Mouse (Mus musculus): ENCODE data around the gene Mroh2b.

Gene Mroh2b

GRCm38 (mm10) chr15:4898437-4898836 is at the start of gene Mroh2b:
TSS of gene Mroh2b (plus strand) at chr15:4898737.
- DNase-seq (ENCODE audit: inconsistent age in 2 of 2, low spot score in 1 of 2) = no peak

GRCm38 (mm10) chr15:4850015-4850414 is 48.5 kb upstream of the Mroh2b start:
- DNase-seq (ENCODE audit: inconsistent age in 2 of 2, low spot score in 1 of 2) = peak in 1 of 2 experiments; percentile 8

GRCm38 (mm10) chr15:4894962-4895361 is 3.6 kb upstream of the Mroh2b start:
- no peak for DNase-seq (ENCODE audit: inconsistent age in 2 of 2, low spot score in 1 of 2)

GRCm38 (mm10) chr15:4934731-4935130 is 36.2 kb downstream of the Mroh2b start:
- no peak for DNase-seq (ENCODE audit: inconsistent age in 2 of 2, low spot score in 1 of 2)

- DNase-seq (ENCODE audit: inconsistent age in 2 of 2, low spot score in 1 of 2) = no peak
Observed at GRCm38 (mm10) chr15:4973355-4973754, 74.8 kb downstream of the Mroh2b start.

- DNase-seq (ENCODE audit: inconsistent age in 2 of 2, low spot score in 1 of 2) = no peak
Observed at GRCm38 (mm10) chr15:5002903-5003302, 104.4 kb downstream of the Mroh2b start.

- no peak for DNase-seq (ENCODE audit: inconsistent age in 2 of 2, low spot score in 1 of 2)
Observed at GRCm38 (mm10) chr15:5003503-5004196, 105.1 kb downstream of the Mroh2b start.

- DNase-seq (ENCODE audit: inconsistent age in 2 of 2, low spot score in 1 of 2) = peak in 1 of 2 experiments; percentile 37
Observed at GRCm38 (mm10) chr15:5009644-5010107, 111.1 kb downstream of the Mroh2b start.

Measured in adrenal gland, adult (tissue).